Mouse (Mus musculus): ENCODE data around the gene Gdi2.
"Not testable (repeated sequence)": the region's sequence is repeated elsewhere in the genome, so short reads cannot be mapped to it uniquely, and the experiment has no call there.

The Gdi2 gene

DNA sequence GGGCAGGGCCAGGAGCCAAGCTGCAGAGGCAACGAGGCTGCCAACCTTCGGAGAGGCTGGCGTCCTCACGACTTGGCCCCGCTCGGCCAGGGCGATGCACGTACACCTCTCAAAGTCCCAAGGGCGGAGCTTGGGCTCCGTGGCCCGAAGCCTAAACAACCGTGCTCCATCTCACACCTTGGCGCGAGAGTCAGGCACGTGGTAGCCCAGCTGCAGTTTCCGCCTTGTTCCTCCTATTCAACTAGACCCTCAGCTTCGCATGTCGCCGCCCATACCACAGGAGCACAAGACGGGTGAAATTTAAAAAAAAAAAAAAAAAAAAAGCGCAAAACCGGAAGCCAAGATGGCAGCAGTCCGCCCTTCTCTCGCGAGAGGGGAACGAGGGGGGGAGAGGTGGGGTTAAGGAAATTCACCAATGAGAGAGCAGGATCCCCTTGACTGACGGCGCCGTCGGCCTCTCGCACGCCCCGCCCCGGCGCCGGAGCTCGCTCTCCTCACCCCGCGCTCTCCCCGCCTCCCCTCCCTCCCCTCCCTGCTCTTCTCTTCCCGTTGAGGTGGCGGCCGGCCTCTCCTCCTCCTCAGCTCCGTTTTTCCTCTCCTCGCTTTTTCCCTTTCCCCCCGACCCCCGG, at the start of gene Gdi2:
Gene Gdi2, plus strand, starts transcription at position 470 of the 629 bp plus-strand sequence.
- DNase-seq: peak; percentile 96

DNA sequence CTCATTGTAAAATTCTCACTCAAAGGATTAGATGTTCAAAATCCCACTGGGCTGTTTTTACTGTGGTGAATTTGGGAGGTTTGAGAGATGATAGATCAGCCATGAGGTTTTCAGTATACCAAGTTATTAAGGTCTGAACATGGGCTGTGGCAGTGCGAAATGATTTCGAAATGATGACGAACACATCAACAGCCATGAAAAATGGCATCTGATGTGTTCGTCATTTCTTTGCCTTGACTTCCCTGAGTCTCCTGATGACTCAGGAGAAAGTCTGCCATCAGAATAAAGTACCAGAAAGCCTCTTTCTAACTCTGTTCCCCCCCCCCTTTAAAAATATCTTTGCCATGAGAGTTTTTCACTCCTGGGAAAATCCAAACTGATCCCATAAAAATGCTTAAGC, 42.3 kb upstream of the Gdi2 start:
- no peak for DNase-seq

DNA sequence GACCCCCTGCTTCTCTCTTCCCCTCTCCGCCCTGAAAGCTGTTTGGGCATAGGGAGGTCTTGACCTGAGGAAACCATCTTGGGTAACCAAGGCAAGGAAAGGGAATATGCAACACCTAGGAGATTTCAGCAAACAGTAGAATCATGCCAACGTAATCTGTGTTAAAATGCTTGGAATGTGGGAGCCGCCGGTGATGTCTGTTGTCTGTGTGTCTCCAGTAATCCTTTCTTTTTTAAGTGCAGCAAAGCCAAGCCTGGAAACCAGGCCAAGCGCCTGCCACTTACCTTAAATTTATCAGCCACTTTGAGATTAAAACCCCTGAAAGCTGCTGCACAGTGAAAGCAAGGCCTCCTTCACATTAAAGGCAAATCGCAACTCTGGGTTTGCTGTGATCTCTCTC, 36.8 kb upstream of the Gdi2 start:
- not testable (repeated sequence) for DNase-seq

DNA sequence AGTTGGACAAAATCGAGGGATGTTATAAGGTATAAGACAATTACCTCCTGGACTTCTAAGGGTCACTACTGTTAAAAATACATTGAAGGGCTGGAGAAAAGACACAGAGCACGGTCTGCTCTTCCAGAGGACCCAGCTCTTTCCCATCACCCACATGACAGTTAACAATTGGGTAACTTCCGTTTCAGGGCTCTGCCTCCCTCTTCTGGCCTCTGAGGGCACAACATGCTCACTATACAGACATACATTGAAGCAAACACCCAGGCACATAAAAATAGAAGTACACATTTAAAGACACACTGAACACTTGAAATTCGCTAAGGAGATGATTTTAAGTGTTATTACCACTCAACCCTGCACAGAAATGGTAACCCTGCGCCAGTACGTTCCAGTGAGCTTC, 22.5 kb upstream of the Gdi2 start:
- DNase-seq: peak; percentile 21

DNA sequence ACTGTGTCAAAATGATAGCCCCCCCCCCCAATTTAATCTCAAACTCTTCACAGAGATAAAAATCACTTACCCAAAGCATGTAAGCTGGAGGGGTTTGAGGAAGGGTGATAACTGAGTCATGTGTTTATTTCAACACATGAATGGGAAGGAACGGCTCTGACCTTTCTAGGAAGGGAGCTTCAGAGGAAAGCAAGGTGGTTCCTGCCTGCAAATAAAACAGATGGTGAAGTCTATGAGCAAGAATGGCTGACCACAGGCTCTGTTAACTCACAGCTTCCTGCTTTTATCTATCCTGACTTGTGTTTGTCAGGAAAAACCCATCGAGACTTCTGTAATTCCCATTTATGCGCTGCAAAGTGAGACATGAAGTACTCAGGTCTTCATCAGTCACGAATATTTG, 18.5 kb upstream of the Gdi2 start:
- not testable (repeated sequence) for DNase-seq

DNA sequence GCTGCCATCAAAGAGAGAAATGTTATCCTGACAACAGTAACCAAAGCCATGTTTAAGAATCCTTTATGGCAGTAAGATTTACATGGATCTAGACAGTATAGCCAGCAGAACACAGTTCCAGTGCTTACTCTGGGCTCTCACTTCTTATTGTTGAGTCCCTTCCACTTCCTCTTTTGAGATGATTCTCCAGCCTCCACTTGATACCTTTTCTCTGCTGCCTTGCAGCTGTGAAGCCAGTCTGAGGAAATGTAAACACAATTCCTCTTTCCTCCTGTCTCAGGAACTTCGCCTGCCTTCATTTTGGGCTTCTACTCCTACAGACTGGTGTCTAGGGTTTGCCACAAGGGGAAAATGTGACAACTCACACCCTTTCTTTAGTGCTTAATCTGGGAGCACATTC, 17.9 kb upstream of the Gdi2 start:
- DNase-seq: not testable (repeated sequence)

DNA sequence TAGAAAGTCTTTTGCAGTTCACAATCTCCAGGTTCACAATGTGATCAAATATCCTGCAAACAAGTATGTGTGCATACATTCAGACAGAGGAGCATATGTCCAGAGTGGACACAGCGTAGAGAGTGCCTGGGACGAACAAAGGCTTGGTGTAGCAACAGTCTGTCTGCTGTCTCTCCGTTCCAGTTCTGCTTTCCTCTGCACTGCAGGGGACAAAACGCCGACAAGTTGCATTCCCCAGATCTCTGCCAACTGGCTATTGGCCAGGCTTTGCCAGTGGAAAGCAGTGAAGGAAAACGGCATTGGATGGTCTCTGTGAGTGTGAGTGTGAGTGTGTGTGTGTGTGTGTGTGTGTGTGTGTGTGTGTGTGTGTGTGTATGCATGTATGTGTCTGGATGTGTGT, 14.4 kb upstream of the Gdi2 start:
- DNase-seq: no peak

DNA sequence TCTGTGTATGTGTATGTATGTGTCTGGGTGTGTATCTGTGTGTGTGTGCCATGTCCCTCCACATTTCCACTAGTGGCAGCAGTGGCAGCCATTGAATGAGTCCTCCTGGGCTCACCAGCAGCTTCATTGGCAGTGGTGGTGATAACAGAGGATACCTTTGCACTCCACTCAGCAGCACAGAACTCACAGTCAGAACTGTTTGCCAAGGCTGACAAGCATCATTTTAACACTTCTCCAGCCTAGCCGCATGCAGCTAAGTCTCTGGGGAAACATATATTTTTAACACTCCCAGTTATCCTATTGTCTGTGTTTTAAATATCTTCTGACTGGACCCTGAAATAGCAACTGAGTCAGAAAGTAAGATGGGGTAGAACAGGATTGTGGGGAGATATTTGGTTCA, 13.9 kb upstream of the Gdi2 start:
- DNase-seq: no peak

DNA sequence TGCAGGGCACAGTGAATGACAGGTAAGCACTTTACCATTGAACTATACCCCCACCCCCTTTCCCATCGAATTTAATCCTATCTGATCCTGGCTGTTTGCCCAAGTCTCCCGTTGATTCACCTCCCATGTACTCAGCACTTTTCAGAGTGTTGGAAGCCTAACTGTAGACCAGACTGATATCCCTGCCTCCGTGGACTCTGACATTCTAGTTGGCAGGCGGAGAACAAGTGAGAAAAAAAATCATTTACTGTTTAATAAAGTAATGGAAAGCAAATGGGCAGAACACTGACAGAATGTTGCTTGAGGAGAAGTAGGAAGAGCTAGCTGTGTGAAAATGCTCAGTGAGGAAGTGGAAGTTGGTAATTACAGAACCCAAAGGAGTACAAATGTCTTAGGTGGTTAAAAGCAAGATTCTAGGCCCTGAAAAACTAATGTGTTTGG, 12.2 kb upstream of the Gdi2 start:
- DNase-seq: no peak

DNA sequence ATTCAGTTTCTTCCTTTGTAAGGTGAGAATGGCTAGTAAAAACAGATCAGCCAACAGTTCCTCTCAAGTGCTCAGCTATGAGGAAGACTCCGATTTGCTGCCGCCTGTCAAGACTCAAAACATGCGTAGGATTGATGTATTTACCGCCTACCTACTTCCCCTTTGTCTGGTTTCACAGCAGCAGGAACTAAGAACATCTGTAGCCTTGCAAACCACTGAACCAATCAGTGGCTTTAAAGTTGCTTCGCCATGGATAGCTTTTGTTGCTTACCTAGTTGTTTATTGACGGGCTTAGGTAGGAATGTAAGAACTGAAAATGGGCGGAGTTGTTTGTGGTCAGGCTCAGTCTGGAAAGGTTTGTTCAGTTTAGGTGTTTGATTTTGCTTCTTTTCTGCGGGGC, 11.5 kb upstream of the Gdi2 start:
- DNase-seq: peak; percentile 42

DNA sequence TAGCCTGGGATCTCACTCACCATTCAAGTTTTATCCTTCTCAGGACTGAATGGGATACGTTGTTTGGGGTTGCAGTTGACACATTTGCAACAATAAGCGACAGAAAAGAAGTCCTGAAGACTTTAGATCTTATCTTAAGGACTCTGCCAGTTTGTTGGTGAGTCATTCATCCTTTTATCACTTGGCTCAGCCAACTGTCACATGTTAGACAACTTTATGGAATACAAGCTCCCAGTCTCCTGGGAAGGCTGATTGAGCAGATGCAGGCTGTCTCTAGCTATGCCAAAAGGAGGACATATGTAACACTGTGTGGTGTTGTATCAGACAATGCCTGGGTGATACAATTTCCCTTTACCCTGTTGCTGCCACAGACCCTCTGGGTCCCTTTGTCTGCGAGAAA, 7.4 kb upstream of the Gdi2 start:
- DNase-seq: no peak

DNA sequence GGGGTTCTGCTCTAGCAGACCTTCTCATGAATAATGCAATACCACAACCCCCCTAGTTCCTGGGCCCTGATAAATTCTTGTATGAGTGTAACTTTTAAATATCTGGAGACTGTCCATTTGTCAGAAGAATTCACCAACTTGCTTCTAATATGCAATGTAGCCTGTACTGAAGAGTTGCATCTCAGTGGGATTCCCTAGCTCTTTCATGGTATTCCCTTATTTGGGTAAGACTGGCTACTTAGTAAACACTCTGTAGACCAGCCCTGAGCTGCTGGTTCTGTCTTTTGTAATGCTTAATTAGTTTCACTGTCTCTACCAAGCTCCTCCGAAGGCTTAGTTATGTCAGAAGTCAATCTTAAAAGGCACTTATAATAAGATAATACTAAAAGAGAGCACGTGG, 6.7 kb upstream of the Gdi2 start:
- DNase-seq: not testable (repeated sequence)

DNA sequence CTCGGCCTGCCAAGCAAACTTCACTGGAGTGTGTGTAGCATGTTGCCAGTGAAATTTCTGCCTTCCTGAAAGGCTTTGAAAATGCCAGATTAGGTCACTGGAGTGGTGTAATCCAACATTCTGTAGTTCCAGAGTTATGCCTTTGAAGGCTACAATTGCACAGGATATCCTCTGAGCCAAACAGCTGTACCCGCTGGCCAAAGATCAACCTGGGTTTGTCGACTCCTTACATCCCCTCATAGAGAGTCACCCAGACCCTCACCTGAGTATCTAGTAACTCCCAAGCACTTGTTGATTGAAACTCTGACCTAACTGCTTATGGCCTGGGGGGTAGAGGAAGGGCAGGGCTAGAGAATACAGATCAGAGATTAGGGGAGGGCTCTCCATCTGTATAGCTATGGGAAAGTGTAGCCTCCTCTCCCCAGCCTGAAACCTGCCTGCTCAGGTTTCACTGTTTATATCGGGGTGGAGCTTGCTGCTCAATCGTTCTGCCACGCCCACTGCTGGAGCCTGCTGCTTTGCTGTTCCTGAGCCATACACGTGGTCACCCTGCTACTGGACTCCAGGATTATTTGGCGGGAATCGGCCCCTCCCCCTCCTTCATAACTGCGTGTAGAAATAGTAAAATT, 6.1 kb upstream of the Gdi2 start:
- no peak for DNase-seq

DNA sequence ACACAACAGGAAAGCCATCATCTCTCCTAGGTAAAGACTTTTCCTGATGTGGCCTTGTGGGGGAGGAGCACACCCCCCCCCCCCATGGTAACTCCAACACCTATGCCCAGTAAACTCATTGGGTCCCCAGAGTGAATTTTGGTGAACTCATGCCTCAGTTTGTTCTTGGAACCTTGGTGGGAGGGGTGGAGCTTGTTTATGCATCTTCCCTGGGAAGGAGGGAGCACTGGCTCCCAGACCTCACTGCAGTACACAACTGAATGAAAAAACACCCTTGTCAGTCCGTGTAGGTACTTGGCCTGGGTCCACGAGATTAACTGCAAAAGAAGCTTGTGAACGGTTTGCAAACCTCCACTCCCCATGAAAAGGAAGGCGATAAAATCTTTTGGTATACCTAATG, 5.4 kb upstream of the Gdi2 start:
- no peak for DNase-seq

DNA sequence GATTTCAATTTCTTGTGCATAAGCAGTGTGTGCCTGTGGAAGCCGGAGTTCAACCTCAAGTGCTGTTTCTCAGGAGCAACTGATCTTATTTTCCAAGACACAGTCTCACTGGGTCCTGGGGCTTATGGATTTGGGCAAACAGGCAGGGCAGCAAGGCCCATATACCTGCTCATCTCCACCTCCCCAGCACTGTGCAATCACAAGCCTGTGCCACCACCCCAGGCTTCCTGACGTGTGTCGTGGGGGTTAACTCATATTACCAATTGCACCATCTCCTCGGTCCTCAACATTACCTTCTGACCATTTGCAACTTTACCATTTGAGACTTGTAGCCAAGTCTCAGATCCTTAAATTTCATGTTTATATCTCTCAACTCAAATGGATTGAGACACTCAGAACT, 3.7 kb upstream of the Gdi2 start:
- no peak for DNase-seq

DNA sequence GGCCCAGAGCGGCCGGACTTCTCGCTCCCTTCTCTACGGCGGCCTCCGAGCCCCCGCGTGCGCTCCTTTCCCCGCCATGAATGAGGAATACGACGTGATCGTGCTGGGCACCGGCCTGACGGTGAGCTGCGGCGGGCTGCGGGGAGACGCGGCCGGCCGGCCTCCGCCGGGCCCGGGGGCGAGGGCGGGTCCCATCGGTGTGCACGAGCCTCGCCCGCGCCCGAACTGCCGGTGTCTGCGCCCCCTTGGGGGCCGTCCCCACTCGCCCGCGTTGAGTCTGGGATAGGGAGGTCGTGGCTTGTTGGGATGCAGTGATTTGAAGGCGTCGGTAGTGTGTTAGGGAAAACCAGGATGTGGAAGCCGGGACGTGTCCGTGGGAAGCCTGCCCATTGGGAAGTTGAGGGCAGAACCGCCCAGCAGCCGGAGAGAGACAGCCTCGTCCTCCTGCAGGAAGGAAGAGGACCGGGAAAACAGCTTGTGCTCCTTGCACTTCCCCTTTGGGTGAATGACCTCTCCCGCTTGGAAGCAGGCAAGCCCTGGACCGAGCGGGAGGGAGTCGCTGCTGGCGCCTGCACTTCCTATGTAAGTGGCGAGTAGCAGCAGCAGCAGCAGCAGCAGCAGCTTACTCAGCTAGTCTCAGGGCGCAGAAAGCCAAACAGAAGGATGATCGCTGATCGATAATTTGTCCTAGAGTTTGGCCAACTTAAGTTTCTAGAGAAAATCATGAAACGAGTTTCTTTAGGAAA, 533 bp downstream of the Gdi2 start:
- peak; percentile 45 for DNase-seq

DNA sequence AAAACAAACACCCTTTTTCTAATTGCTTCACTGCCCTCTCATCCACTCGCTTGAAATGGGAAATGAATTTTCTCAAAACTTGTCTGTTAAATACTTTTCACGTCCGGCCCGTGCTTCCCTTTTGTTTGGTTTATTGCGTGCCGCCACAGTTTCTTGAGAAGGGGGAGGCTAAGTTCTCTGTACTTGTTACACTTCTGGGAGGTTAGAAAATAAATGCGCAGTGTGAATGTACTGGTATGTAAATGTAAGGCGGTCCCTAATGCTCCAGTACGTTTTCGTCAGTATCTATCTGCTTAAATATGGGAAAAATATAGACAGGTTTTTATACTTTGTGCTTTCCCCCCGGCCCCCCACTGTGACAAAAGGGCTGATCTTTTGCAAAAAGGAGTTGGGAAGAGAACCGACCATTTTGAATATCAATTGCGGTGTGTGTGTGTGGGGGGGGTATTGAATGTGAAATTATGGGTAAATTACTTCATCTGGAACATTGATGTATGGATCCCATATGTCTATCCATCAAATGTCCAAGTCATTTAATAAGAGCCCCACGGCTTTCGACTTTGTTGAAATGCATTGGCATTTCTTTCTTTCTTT, 1.2 kb downstream of the Gdi2 start:
- DNase-seq: peak; percentile 28

DNA sequence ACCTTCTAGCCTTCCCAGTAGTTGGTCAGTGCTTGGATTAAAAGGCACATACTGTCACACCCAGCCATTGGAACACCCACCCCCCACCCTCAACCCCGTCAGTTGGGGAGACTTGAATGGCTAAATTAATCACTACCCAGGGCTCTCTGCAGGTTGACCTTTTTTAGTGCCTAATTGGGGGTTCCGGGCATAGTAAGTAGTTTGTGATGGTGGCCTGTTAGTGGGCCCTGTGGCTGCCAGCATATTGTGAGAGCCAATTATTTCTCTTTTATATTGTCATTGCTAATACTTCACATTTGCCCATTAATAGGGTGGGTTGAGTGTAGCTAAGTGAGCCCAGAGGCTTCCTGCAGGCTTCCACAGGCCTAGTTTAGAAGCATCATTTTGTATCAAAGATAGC, 2.3 kb downstream of the Gdi2 start:
- no peak for DNase-seq

DNA sequence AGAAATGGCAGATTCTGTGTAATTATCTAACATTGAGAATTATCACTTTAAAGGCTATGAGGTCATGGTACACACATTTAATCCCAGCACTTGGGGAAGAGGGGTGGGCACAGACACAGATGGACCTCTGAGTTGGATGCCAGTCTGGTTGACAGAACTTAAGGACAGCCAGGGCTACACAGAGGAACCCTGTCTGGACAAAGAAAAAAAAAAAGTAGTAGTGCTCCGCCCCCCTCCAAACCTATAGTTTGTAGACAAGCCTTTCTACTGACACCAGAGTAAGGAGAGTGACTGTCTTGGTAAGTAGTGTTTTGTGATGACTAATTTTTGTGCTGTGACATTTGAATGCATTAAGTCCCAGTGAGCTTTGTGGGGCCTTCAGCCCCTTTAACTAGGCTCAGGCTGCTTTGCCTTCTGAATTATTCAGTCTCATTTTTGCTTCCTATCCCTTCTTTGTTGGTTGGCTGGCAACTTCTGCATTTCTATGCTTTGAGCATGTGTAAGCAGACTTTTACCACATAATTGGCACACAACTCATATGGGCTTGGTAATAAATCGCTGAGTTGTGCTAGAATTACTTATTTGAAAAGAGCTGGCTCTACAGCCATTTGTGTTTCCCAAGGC, 3.4 kb downstream of the Gdi2 start:
- no peak for DNase-seq

DNA sequence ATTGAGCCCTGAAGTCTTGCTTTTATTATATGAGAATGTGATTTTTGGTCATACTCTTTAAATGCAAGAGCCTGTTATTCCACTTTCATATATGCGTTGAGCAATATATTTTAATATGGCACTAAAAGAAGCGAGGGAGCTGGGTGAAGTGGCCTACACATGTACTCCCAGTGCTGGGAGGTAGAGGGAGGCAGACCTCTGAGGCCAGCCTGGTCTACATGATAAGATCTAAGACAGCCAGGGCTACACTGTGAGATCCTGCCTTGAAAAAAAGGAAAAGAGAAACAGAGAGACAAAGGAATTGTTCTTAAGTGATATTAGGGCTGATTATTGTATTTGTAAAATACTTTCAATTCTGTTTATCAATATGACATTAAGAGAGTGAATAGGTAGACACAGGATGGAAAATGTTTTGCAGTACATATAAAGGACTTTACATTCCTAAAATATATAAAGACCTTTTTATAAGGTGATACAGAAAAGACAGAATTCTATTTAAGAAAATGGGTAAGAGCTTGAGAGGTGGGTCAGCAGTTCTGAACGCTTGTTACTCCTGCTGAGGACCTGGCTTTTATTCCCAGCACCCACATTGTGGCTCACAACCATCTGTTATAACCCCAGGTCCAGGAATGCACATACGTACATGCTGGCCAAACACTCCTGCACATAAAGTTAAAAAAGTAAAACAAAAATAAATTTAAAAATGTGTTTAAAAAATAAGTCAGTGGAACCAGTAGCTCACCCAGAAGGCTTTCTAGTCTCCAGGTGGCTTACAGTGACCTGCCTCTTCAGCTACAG, 6.4 kb downstream of the Gdi2 start:
- no peak for DNase-seq

DNA sequence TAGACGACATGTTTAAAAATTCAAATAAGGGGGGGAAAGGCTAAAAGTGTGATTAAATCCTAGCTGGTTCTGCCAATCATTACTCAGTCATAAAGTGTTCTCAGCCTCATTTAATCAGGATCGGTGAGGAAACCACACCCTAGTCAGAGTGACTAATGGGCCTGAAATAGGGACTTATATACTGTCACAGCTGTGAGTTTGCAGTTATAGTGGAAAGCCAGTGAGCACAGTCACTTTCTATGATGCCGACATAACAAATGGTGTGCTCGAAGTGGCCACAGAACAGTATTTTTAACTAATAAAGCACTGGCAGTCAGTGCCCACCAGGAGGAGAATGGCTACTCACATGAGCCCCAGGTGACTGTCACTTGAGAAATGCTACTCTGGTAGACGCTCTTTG, 7.1 kb downstream of the Gdi2 start:
- DNase-seq: no peak

DNA sequence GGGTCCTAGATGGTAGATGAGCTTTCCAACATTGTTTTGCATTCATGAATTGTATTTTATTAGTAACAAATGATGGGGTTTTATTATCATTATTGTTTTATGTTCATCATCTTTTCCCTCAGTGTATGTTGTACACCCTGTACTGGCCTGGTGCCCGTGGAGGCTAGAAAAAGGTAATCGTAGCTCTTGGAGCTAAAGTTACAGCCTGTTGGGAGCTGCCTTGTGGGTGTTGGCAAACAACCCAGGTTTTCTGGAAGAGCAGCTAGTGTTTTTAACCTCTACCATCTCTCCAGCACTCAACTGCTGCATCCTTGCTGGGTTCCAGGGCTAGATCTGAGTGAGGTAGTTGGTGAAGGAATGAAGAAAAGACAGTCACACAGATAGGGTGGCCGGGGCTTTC, 9.5 kb downstream of the Gdi2 start:
- DNase-seq: no peak

DNA sequence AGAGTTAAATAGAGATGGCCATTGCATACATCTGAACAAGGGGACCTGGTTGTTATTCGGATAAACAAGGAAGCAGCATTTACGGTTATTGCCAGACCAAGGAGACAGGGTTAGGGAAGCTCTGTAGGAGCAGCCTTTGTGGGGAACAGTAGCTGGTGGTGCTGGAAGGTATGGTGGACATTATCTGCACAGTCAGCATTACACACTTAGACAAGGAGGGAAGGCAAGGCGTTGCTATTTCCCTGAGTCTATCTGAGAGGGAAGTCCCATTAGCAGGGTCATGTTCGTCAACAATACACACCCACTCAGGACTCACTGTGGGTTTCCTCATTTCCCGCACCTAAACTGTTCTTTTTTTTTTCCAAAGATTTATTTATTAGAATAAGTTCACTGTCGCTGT, 10.0 kb downstream of the Gdi2 start:
- DNase-seq: no peak

Measured in thymus, postnatal 25 days (tissue).